Mouse (Mus musculus): Measurements from ENCODE around the gene Glrp1. TPM values are rescaled to one million over a fixed set of nuclear protein-coding genes. Genes with fewer than 3 reads are reported as not detected.
A peak's percentile ranks its signal among the peaks of the same experiment; 100 is the strongest.

Glrp1 gene
- polyA plus RNA-seq, 1 experiment from 2014 or later: not detected

DNA sequence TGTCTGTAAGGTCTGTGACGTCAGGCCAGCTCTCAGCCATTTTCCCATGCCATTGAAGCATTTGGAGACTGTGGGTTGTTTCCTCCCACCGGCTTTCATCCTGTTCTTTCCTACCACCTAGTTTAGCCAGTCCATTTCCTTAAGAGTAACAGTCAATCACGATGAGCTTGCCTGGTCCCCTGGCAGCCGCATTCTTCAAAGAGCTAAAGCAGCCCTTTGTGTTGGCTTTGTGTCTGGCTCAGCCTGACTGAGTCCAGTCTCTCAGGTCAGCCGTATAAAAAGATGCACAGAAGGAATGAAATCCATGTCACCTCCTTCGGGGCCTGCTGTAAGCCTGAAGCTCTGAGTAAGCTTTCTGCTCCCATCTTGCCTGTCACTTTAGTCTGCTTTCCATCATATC is 37.6 kb downstream of the Glrp1 start:
- H3K36me3 ChIP-seq: no peaks in the 10 kb centered on the region
- H3K9me3 ChIP-seq: no peaks in the 10 kb centered on the region
- no peak overlapping the region for H3K9ac ChIP-seq
- ATAC-seq (ENCODE audit: low read depth): no peak
- H3K27me3 ChIP-seq: no peaks in the 10 kb centered on the region
- H3K27ac ChIP-seq (replicated peaks): no peak overlapping the region
- 24% methylated on average over 6 of the region's 6 CpGs for WGBS
- no peak overlapping the region for H3K4me3 ChIP-seq
- no peak overlapping the region for H3K4me2 ChIP-seq
- peaks cover 15% of the 10 kb centered on the region for H3K4me1 ChIP-seq (replicated peaks)

DNA sequence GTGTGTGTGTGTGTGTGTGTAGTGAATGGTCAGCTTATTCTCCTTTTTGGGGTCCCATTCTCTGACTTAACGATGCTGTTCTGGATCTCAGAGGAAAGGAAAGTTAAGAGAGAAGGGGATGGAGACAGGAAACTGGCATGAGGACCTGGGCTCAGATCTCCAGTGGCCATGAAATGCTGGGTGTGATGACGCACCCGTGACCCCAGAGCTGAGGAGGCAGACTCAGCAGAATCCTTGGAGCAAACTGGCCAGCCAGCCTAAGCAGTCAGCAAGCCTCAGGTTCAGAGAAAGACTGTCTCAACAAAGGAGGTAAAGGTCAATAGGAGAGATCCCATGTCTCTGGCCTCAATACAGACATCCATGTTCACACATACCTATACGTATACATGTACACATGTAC is 40.1 kb downstream of the Glrp1 start:
- ATAC-seq (ENCODE audit: low read depth): no peak
- Histone ChIP-seq H3K4me1 (replicated peaks) (peaks cover 5% of the 10 kb centered on the region; the same call in 1 of the 2 replicates), H3K27me3 (no peaks in the 10 kb centered on the region), H3K4me3 (no peak overlapping the region), H3K9me3 (no peaks in the 10 kb centered on the region), H3K4me2 (no peak overlapping the region), H3K9ac (no peak overlapping the region), H3K27ac (replicated peaks) (no peak overlapping the region), H3K36me3 (no peaks in the 10 kb centered on the region)
- 97% methylated on average over 4 of the region's 4 CpGs for WGBS

DNA sequence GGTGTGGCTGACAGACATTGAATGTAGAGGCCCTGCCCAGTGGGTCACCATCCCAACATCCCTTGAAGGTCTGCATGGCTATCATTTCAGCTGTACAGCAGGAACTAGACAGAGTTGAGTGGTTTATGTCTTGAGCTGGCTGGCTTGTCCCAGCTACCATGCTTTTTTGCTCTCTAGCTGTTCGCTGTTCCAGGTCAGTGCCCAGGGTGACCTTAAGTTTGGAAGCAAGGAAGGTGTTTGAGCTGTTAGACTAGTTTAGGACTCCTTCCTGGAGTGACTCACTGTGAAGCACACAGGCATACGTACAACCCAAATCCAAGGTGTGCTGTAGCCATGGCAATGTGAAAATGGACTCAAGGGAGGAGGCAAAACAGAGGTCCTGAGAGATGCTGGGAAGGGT is 41.5 kb downstream of the Glrp1 start:
- no peak overlapping the region for H3K9ac ChIP-seq
- ATAC-seq (ENCODE audit: low read depth): no peak
- WGBS: 90% methylated on average over 2 of the region's 2 CpGs
- no peaks in the 10 kb centered on the region for H3K27me3 ChIP-seq
- no peak overlapping the region for H3K4me3 ChIP-seq
- no peaks in the 10 kb centered on the region for H3K9me3 ChIP-seq
- H3K27ac ChIP-seq (replicated peaks): no peak overlapping the region
- no peak overlapping the region for H3K4me2 ChIP-seq
- H3K4me1 ChIP-seq (replicated peaks): no peaks in the 10 kb centered on the region; the same call in 1 of the 2 replicates
- no peaks in the 10 kb centered on the region for H3K36me3 ChIP-seq

DNA sequence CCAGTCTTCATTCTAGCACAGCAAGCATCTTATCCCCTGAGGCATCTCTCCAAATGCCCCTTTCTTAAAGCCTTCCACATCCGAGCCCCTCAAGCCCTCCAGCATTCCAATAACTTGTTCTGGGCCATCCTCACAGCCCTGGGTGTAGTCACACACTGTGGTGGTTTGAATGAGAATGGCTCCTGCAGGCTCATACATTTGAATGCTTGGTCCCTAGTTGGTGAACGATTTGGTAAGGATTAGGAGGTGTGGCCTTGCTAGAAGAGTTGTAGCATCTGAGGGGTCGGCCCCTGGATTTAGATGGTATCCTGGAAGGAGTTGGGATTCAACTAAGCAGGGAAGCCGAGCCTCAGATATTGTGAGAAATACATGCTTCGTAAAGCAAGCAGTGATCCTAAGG is 42.0 kb downstream of the Glrp1 start:
- ATAC-seq (ENCODE audit: low read depth): no peak
- Histone ChIP-seq H3K4me2 (no peak overlapping the region), H3K9ac (no peak overlapping the region), H3K9me3 (no peaks in the 10 kb centered on the region), H3K27me3 (no peaks in the 10 kb centered on the region), H3K27ac (replicated peaks) (no peak overlapping the region), H3K36me3 (no peaks in the 10 kb centered on the region), H3K4me1 (replicated peaks) (peaks cover 2% of the 10 kb centered on the region), H3K4me3 (no peak overlapping the region)
- WGBS: 82% methylated on average over 5 of the region's 5 CpGs

DNA sequence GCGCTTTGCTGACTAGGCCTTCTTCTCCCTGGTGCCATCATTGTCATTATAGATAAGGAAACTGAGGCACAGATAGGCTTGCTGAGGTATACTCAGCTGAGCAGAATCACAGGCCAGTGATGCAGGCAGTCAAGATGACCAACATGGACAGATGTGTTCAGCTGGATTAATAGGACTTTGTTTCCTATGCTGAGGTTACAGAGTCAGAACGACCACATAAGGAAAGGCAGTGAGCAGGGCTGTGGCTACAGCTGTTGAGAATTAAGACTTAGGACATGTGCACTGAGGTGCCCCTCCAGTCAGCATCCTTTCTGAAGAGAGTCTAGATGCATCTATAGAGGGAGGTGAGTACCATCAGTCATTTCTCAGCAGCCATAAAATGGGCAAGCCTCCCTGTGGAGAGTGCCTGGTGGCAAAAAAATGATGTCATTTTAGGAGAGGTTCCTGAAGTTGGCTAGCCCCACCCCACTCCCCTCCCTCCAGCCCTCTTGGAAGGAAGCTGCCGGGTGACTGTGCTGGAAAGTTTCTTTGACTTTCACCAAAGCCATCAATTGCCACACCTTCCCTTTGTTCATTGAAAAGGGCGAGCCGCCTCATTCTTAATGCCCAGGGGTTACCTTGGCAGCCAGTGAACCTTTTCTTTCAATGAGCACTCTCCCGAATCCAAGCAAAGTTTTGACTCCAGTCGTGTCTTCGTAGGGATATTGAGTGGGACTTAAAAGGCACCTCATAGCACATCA is 43.4 kb downstream of the Glrp1 start:
- WGBS: 70% methylated on average over 8 of the region's 8 CpGs
- Histone ChIP-seq H3K27ac (replicated peaks) (no peak overlapping the region), H3K27me3 (no peaks in the 10 kb centered on the region), H3K9ac (no peak overlapping the region), H3K4me3 (no peak overlapping the region), H3K4me2 (no peak overlapping the region), H3K9me3 (no peaks in the 10 kb centered on the region), H3K36me3 (no peaks in the 10 kb centered on the region), H3K4me1 (replicated peaks) (peaks cover 13% of the 10 kb centered on the region)
- ATAC-seq (ENCODE audit: low read depth): no peak

DNA sequence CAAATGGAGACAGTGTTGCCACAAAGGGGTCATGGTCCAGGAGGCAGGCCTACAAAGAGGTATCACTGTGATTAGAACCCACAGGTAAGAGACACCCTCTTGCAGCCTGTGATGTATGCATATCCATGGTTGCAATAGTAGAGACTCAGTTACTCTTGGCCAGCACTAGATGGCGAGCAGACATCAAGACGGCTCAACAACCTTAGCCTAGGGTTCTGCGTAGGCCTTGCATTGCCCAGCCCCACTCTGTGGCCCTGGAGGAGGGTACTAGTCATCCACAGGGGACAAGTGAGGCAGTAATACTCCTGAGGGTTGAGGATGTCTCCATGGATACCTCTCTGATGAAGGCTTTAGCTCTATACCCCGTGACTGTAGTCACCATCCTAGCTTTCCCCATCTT is 44.1 kb downstream of the Glrp1 start:
- no peak for ATAC-seq (ENCODE audit: low read depth)
- no peak overlapping the region for H3K4me2 ChIP-seq
- H3K9me3 ChIP-seq: no peaks in the 10 kb centered on the region
- no peak overlapping the region for H3K9ac ChIP-seq
- H3K4me1 ChIP-seq (replicated peaks): peaks cover 13% of the 10 kb centered on the region
- H3K27ac ChIP-seq (replicated peaks): no peak overlapping the region
- H3K27me3 ChIP-seq: no peaks in the 10 kb centered on the region
- H3K4me3 ChIP-seq: no peak overlapping the region
- H3K36me3 ChIP-seq: no peaks in the 10 kb centered on the region
- 72% methylated on average over 4 of the region's 4 CpGs for WGBS

DNA sequence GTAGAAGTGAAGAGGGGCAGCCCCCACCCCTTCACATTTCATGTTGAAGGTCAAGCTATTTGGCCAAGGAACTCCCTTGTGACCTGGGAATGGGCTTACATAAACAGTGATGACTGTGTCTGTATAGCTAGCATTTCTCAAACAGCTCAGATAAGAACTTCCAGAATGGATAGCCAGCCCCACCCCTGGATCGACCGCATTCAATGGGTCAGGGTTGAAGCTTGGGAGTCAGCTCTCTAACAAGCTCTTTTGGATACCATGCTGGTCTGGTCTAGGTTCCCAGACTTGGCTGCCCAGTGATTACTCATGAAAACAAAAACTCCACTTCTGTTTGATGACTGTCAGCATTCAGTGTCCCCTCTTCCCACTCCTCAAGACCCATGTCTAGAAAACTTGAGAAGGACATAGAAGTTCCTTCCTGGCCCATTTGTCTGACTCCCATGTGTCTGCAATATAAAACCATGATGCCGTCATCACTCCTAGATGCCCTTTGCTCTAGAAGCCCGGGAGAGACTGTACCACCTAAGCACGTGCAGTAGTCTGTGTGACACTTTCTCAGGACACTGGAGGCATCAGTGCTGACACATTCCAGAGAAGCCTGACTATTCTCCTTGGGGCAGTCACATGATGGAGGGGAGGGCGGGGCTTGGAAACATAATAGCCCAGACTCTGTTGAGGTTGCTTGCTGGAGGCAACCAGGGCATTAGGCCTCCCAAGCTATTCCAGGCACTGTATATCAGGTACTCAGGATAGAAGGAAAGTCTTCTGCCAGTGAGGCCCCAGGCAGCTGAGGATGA is 45.6 kb downstream of the Glrp1 start:
- Histone ChIP-seq H3K4me1 (replicated peaks) (peaks cover 13% of the 10 kb centered on the region), H3K4me2 (no peak overlapping the region), H3K27ac (replicated peaks) (no peak overlapping the region), H3K4me3 (no peak overlapping the region), H3K36me3 (no peaks in the 10 kb centered on the region), H3K27me3 (no peaks in the 10 kb centered on the region), H3K9ac (no peak overlapping the region), H3K9me3 (no peaks in the 10 kb centered on the region)
- WGBS: 82% methylated on average over 6 of the region's 6 CpGs
- ATAC-seq (ENCODE audit: low read depth): no peak

DNA sequence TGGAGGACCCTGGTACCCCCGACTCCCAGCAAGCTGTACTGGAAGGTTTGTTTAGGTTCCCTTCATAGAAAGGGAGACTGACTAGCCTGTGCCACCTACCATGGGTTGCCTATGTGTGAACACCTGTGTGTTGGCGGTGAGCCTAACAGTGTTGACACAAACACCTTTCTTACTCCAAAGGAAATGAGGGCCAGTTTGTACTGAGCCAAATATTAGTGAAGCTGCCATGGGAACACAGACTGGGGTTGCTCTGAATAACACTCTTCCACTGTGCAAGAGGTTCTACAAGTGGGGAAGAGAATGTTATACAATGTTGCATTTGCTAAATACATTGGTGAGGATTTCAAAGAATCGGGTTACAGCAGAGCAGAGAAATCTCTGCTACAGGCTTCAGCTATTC is 46.6 kb downstream of the Glrp1 start:
- Histone ChIP-seq H3K27ac (replicated peaks) (no peak overlapping the region), H3K4me1 (replicated peaks) (peaks cover 13% of the 10 kb centered on the region), H3K27me3 (no peaks in the 10 kb centered on the region), H3K4me2 (no peak overlapping the region), H3K36me3 (no peaks in the 10 kb centered on the region), H3K9me3 (no peaks in the 10 kb centered on the region), H3K9ac (no peak overlapping the region), H3K4me3 (no peak overlapping the region)
- 97% methylated on average over 3 of the region's 3 CpGs for WGBS
- ATAC-seq (ENCODE audit: low read depth): no peak

DNA sequence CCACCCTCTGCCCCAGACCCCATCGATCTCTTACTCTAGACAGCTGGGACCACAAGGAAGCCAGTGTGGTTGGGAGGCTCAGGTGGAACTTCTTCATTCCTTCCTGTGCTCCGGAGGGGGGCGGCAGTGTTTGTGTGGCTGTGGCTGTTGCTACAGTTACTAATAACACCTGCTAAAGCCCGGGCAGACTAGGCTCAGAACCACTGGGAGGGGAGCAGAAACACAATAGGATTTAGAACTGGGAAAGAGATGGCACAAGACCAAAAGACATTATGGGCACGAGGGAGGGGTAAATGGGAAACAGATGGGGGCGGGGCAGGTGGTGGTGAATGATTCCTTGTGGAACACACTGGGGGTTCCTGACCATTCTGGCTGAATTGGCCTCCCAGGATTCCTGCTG is 47.4 kb downstream of the Glrp1 start:
- WGBS: 37% methylated on average over 6 of the region's 6 CpGs
- no peaks in the 10 kb centered on the region for H3K9me3 ChIP-seq
- 0 out of 2 replicates have a peak, but pooled peaks have one; percentile 47 for ATAC-seq (ENCODE audit: low read depth)
- H3K4me3 ChIP-seq: no peak overlapping the region
- no peaks in the 10 kb centered on the region for H3K36me3 ChIP-seq
- H3K4me2 ChIP-seq: no peak overlapping the region
- H3K9ac ChIP-seq: no peak overlapping the region
- no peaks in the 10 kb centered on the region for H3K27me3 ChIP-seq
- peaks cover 13% of the 10 kb centered on the region for H3K4me1 ChIP-seq (replicated peaks)
- H3K27ac ChIP-seq (replicated peaks): no peak overlapping the region

DNA sequence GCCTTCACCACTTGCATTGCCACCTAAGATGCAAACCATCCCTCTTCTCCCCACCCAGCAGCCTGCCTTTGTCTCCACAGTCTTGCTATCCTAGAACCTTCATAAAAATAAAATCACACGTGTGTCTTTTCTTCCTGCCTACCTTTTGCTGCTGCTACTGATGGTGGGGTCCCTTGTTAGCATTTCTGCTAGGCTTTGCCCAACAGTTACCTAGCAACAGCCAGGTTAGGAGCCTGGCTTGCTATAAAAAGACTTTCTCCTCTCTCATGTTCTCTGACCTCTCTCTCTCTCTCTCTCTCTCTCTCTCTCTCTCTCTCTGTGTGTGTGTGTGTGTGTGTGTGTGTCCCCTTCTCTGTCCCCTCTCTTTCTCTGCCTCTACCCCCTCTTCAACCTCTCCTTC is 48.8 kb downstream of the Glrp1 start:
- Histone ChIP-seq H3K4me1 (replicated peaks) (peaks cover 21% of the 10 kb centered on the region), H3K9ac (no peak overlapping the region), H3K4me3 (no peak overlapping the region), H3K27me3 (no peaks in the 10 kb centered on the region), H3K4me2 (no peak overlapping the region), H3K9me3 (no peaks in the 10 kb centered on the region), H3K27ac (replicated peaks) (no peak overlapping the region), H3K36me3 (no peaks in the 10 kb centered on the region)
- WGBS: 42% methylated on average over 1 of the region's 1 CpGs
- ATAC-seq (ENCODE audit: low read depth): no peak

DNA sequence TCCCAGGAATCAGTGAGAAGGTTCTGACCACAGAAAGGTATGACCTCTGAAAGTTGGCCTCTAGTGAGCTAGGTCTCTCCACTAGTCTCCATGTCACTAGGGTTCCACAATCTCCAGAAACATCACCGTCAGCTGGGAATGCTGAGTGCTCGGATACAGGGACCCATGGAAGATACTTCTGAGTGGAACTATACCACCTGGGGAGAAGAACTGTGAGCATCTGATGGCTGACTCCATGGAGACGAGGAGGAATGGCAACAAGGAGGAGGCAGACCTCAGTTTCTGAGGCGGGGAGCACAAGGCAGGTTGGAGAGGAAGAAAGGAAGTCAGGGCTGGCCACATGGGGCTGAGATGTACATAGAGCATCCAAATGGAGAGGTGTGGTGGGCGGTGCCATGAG is 50.2 kb downstream of the Glrp1 start:
- Histone ChIP-seq H3K27ac (replicated peaks) (no peak overlapping the region), H3K4me1 (replicated peaks) (peaks cover 24% of the 10 kb centered on the region), H3K9me3 (no peaks in the 10 kb centered on the region), H3K9ac (no peak overlapping the region), H3K27me3 (no peaks in the 10 kb centered on the region), H3K4me2 (no peak overlapping the region), H3K36me3 (no peaks in the 10 kb centered on the region), H3K4me3 (no peak overlapping the region)
- ATAC-seq (ENCODE audit: low read depth): no peak
- 82% methylated on average over 5 of the region's 5 CpGs for WGBS

DNA sequence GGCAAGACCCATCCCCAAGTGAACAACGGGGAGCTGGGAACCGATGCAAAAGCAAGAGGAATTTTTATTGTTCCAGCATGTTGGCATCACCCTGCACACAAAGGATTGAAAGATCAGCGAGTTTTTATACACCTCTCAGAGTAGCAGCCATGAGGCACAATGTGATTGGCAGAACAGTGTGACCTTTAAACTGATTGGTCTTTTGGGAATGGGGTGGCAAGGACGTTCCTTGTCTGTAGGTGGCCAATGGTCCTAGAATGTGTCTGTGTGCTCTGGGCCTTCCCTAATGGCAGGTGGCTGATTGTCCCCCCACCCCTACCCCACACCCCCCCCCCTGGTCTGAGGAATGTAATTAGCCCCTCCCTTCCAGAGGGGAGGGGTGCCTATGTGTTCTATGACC is 50.7 kb downstream of the Glrp1 start:
- Histone ChIP-seq H3K9ac (no peak overlapping the region), H3K27me3 (no peaks in the 10 kb centered on the region), H3K36me3 (no peaks in the 10 kb centered on the region), H3K4me3 (no peak overlapping the region), H3K9me3 (no peaks in the 10 kb centered on the region), H3K4me2 (no peak overlapping the region), H3K4me1 (replicated peaks) (peaks cover 24% of the 10 kb centered on the region), H3K27ac (replicated peaks) (no peak overlapping the region)
- ATAC-seq (ENCODE audit: low read depth): no peak
- WGBS: 90% methylated on average over 4 of the region's 4 CpGs

All from neural tube, embryonic 13.5 days (tissue).